Mouse (Mus musculus) gastrocnemius, adult 18-20 months (tissue): Measurements from ENCODE around the gene Exoc6. TPM values are rescaled to one million over a fixed set of nuclear protein-coding genes. Genes with fewer than 3 reads are reported as not detected.
"Not testable (repeated sequence)": the region's sequence is repeated elsewhere in the genome, so short reads cannot be mapped to it uniquely, and the experiment has no call there.

Experiments used
- DNase-seq: peaks from one replicate; pipeline ENCODE4 v3.0.0; 2021; ENCODE audit warnings: low spot score
- long read RNA-seq, 2 experiments: library from polyadenylated mRNA; stranded (forward); transcript quantifications; one replicate each; pipeline ENCODE4 v2.0.0; 2021
- total RNA-seq, 2 experiments: library from RNA; stranded (reverse); gene quantifications; 2 replicates each; pipeline ENCODE4 v1.2.3; 2021

Gene Exoc6
- total RNA-seq, result 10 to 100 TPM; 55.6 to 59.9 TPM
- long read RNA-seq, experiment 1, transcript Exoc6-201 (22 exons, 3,543 nt), result major isoform, 95 of 156 reads
- long read RNA-seq, experiment 1, partial matches to known transcripts, result 10 of 156 reads
- long read RNA-seq, experiment 1, other reads (novel, unspliced or antisense), result 51 of 156 reads
- long read RNA-seq, experiment 2, transcript Exoc6-201 (22 exons, 3,543 nt), result major isoform, 70 of 111 reads
- long read RNA-seq, experiment 2, partial matches to known transcripts, result 10 of 111 reads
- long read RNA-seq, experiment 2, other reads (novel, unspliced or antisense), result 31 of 111 reads

DNA sequence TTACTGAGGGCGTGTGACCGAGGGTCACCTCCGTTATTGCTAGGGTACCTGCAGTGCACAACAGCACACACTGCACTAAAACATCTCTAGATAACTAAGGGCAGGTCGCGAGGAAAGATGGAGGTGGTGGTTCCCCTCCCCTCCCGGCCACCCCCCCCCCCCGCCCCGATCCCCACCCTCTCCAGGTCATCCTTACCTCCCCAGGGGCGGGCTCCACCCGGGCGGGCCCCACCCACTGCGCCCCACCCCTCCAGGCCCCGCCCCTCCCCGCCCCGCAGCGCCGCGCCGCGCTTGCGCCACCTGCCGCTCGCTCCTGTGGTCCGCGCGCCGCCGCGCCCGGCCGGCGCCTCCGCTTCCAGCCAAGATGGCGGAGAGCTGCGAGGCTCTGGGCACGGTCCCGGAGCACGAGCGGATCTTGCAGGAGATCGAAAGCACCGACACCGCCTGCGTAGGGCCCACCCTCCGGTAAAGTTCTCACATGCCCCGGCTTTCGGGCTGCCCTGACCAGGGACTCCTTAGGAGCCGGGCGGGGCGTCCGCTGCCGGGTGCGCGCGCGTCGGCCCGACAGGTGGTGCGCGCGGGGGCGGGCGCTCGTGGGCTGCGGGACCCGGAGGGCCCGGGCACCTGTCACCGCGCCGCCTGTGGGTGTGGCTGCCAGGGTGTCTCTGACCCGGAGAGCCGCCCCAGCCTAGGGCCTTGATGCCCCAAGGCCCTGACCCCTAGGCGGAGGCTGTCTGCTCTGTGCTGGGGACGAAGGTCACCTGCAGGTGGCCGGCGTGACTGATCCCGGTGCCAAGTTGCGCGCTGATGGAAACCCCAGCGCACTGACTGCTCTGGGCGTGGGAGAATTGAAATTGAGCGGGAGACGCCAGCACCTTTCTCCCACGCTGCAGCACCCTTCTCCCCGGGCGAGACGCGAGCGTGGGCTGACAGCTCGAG, at the start of gene Exoc6:
Gene Exoc6 (plus strand): TSS at position 318 of the 939 bp plus-strand sequence.
- peak; percentile 66 for DNase-seq

- no peak for DNase-seq
Observed at GRCm38 (mm10) chr19:37502996-37503395, 47.2 kb upstream of the Exoc6 start.

- DNase-seq, result no peak
Observed at GRCm38 (mm10) chr19:37506066-37506465, 44.2 kb upstream of the Exoc6 start.

GRCm38 (mm10) chr19:37506614-37507013, 43.6 kb upstream of the Exoc6 start:
- DNase-seq, result no peak

GRCm38 (mm10) chr19:37509725-37510124, 40.5 kb upstream of the Exoc6 start:
- DNase-seq, result peak; percentile 50

DNA sequence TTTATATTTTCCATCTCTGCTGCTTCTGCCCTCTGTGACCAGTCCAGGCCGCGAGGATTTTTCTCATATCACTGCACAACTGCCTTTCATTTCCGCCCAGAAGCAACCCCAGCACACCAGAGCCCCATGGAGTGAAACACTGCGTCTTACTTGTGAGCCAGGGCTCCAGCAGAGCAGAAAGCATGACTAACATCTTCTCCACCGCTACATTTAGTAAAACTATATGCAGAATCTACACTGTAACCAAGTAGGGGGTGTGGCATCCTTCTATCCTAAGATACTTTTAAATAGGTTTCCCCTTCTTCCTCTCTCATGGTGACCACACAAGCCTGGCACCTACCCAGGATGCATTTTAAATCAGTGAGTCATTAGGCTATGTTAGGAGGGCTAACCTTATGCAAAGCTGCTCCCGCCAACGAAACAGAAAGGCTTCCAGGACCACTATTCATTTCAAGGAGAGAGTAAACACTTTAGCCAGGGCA, 35.4 kb upstream of the Exoc6 start:
- no peak for DNase-seq

DNA sequence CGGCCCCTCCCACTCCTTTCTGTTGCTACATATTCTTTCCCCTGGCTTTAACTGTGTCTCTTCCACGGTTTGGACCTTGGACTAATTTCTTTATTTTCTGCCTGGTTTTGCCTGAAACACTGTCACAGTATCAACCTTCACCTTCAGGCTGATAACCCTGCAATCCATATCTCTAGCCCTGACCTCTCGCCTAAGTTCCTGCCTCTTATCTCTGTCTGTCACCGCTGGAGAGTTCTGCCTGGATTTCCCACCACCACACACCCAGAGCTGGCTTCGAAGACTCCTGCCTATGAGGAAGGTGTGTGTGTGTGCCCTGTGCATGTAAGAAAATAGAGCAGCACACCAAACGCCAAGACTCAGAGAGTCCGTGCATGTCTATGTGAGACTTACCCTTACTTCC, 32.8 kb upstream of the Exoc6 start:
- no peak for DNase-seq

- no peak for DNase-seq
Observed at GRCm38 (mm10) chr19:37520740-37521433, 29.3 kb upstream of the Exoc6 start.

DNA sequence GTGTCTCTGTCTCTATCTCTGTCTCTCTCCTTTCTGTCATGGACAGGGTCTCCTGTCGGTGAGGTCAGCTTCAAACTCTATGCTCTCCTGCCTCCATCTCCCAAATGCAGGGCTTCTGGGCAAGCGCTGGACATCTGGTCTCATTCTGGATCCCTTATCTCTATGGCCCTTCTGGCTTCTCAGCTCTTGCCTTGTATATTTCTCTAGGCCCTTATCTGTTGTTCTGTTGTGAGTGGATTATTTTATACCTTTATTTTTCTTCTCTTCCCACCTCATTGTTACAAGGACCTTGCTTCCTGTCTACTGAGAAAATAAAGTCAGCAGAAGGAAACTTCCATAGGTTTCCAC, 28.8 kb upstream of the Exoc6 start:
- no peak for DNase-seq

DNA sequence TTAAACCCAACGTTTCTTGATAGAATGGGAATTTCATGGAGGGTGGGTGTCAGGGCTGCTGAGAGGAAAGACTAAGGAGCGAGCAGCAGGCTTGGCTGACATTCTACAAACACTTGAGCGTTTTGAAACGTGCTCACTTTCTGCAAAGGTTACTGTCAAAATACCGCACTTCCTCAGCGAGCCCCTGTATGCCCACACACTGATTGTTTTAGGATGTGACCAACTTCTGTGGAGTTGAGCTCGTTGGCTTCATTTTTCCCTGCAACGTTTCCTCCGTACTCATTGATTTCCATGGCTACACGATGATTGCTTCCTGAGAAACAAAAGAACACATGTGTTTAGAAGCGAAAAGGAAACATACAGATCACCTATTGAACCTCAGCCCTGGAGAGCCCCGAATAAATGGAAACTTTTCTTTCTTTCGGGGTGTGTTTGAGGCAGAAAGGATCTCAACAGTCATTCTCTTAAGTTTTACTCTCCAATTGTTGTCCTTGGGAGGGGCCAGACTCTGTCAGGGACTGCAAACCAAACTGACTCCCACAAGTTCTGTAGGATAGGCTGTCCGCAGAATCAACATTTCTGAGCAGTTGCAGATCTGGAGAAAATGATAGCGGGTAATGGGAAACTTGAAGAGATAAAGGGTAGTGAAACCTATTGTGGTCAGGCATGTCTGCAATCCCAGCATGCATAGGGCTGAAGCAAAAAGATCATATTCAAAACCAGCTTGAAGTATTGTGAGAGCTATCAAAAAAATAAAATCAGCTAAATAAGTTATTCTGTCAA, 26.7 kb upstream of the Exoc6 start:
- DNase-seq, result no peak

DNA sequence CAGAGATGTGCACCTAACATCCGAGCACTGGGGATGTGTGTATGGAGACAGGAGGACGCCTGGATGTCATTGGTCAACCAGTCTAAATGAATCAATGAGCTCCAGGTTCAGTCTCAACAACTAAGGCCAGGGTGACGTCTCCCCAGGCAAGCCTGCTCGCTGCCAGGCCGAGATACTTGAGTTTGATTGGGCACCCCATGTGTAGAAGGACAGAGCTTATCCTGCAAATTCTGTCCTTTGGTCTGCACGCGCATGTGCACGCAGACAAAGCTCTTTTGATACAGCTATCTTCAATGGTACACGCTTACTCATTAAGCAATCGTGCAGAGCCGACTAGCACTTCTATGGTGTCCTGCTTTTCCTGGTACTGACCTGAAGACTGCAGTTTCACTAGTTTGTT, 24.3 kb upstream of the Exoc6 start:
- no peak for DNase-seq

GRCm38 (mm10) chr19:37526768-37527167, 23.4 kb upstream of the Exoc6 start:
- DNase-seq, result no peak

DNA sequence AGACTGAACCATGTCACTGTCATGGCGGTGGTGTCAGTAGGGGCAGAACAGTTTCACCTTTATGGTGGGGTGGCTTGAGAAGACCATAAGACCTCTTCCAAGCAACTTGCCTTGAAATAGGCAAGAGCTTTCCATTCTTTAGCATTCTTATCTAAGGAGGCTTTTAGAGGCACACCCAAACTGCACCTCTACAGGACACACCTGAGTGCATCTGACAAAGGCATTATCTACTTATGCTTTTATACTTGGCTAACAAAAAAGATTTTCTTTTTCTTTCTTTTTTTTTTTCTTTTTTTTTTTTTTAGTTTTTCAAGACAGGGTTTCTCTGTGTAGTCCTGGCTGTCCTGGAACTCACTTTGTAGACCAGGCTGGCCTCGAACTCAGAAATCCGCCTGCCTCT, 22.5 kb upstream of the Exoc6 start:
- not testable (repeated sequence) for DNase-seq

GRCm38 (mm10) chr19:37528581-37528980, 21.6 kb upstream of the Exoc6 start:
- no peak for DNase-seq

- no peak for DNase-seq
Observed at GRCm38 (mm10) chr19:37529296-37529695, 20.9 kb upstream of the Exoc6 start.

DNA sequence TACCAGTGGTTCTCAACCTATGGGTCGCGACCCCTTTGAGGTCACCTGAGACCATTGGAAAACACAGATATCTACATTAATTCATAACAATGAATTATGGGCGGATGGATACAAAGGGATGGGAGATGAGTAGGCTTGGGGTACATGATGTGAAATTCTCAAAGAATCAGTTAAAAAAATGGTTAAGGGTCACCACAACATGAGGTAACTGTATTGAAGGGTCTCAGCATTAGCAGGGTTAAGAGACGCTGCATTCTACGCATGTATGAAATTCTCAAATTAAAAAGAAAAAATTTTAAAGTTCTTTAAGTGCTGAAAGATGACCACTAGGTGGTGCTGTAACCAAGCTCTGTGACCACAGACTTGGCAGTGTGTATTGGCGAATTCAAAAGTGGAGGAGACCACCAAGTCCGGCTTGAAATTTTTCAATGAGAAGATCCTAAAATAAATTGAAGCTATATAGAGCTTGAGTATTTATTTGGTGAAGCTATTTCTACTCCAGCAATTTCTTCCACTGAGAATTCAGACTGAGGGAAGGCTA, 20.2 kb upstream of the Exoc6 start:
- peak; percentile 46 for DNase-seq

DNA sequence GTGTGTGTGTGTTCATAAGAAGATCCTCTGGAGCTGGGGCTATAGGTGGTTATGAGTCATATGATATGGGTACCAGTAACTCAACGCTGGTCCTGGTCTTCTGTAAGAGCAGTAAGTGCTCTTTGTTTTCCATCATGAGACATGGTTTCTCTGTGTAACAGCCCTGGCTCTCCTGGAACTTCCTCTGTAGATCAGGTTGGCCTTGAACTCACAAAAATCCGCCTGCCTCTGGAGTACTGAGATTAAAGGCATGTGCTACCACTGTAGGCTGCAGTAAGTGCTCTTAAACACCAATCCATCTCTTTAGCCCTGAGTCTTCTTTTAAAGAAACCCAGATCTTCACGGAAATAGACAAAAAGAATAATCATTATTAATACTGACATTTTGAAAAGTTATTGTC, 19.6 kb upstream of the Exoc6 start:
- no peak for DNase-seq

- DNase-seq, result no peak
Observed at GRCm38 (mm10) chr19:37531200-37531845, 18.9 kb upstream of the Exoc6 start.

DNA sequence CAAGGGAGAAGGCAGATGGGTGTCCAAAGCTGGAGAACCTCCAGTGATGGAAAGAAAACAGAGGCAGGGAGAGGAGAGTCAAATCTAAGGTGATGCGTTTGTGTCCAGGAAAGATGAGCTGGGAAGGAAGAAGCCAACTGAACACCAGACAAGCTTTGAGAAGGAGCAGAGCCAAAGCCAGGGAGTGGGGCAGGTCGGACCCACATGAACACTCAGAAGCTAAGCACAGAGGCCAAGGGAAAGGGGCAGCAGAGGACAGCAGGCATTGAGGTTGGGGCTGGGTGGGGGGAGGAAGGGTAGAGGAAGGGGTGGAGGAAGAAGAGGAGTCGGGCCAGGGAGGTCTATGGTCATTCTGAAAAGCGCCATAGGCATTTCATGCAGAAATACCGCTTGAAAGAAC, 17.0 kb upstream of the Exoc6 start:
- DNase-seq, result no peak

- DNase-seq, result no peak
Observed at GRCm38 (mm10) chr19:37534737-37535365, 15.4 kb upstream of the Exoc6 start.
